Mouse (Mus musculus) monocyte, adult 59 days (primary cell): Measurements from ENCODE around the gene Klf1. TPM values are rescaled to one million over a fixed set of nuclear protein-coding genes. Genes with fewer than 3 reads are reported as not detected.

Experiments used
- total RNA-seq, 2 experiments: library from RNA; stranded (reverse); gene quantifications; one replicate each; pipeline ENCODE4 v1.2.4; 2023

The Klf1 gene
- total RNA-seq, result not detected

GRCm38 (mm10) chr8:84901752-84902151 is at the start of gene Klf1:
Gene Klf1, plus strand, starts transcription at chr8:84901928.

DNA sequence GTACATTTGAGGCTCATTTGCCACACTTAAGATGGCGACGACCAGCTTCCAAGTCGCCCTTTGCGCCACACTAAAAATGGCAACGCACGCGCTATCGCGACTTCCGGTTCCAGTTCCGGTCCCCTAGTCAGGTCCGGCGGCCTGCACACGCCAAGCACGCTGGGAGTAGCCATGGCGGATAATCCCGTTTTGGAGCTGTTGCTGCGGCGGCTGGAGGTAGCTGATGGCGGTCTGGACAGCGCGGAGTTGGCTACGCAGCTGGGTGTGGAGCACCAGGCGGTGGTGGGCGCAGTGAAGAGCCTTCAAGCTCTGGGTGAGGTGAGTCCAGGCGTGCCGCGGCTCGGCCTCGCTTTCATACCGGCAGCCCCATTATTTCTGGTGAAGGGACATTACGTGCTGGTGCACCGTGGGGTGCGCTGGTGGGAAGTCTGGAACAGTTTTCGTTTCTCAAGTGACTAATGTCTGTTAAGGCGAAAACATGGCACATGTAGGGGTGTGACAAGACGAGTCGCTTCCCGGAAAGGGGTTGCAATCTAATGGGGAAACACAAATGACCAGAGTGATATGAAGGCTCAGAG is 44.8 kb upstream of the Klf1 start, which contains the start of gene Farsa:
Gene Farsa, plus strand, starts transcription at position 126 of the 578 bp plus-strand sequence.

GRCm38 (mm10) chr8:84871376-84872308 is 30.1 kb upstream of the Klf1 start, which contains the start of gene Syce2:
Gene Syce2, plus strand, starts transcription at chr8:84872111.

GRCm38 (mm10) chr8:84893709-84894134 is 8.0 kb upstream of the Klf1 start, which contains the start of gene Gcdh:
Gene Gcdh, minus strand, starts transcription at chr8:84893921.

DNA sequence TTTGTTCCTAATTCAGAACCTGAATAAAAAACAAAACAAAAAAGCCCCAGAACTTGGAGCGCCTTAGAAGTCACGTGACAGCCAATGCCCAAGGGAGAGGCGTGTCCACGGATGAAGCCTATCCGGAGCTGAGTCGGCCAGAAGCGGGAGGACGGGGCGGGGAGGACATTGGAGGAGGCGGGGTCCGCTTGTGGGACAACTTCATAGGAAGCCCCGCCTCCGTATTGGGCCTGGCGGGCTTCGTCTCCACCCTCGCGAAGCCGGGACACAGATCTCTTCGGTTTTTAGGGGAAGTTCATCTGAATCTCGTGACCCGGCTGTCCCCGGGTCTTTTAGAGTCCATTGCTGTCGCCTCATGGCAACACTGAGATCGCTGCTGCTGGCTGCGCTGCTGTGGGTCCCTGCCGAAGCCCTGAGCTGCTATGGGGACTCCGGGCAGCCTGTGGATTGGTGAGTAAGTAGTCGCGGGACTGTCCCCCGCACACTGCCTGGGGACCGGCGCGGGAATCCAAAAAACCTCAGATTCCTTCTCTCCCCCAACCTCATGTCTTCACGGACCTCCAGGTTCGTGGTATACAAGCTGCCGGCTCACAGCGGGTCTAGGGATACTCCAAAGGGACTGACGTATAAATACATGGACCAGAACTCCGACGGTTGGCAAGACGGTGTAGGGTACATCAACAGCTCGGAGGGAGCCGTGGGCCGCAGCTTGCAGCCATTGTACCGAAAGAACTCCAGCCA is 6.9 kb downstream of the Klf1 start, which contains the start of gene Dnase2a:
Gene Dnase2a, plus strand, starts transcription at position 140 of the 741 bp plus-strand sequence.

GRCm38 (mm10) chr8:84936962-84937546 is 35.3 kb downstream of the Klf1 start, which contains the start of gene Mast1:
Gene Mast1, minus strand, starts transcription at chr8:84937359.

DNA sequence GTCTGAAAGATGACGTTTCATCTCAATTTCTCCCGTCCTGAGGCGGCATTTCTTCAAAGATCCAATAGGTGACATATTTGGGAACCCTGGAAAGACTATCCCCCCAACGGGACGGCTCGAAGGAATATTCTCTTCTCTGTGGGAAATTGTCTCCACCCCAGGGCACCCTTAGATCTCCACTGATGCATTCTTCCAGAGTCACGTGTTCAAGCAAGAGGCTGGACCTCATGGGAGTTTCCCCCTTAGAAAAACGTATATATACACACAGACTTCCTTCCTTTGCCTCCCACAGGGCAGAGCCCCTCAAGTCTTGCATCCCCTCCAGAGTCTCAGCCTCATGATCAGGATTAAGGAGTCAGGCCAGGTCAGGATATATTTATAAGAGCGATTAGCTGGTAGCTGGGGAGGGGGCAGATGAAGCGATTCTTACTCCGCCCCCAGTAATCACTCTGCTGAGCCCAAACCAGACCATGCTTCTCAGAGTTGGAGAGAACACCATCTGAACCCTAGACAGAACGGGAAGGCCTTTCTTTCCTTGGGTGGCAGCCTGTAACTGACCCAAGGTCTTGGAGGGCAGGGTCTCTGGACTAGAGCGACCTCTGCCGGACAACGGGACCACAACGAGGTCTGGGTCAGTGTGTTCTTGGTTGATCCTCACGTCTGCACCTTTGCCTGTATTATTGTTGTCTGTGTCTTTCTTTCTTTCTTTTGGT is 45.0 kb downstream of the Klf1 start, which contains the start of gene Rtbdn:
Gene Rtbdn, plus strand, starts transcription at position 464 of the 713 bp plus-strand sequence.

Other genes starting within 250 kb of the Klf1 start
- gene Ier2, start 239.1 kb upstream of the Klf1 start, total RNA-seq, result 100 to 1,000 TPM; 572 to 666 TPM
- 10 to 100 TPM; 60.9 to 69.0 TPM for gene Trmt1, start 215.6 kb upstream of the Klf1 start, total RNA-seq
- 10 to 100 TPM; 41.9 to 47.7 TPM for gene Nacc1, start 214.1 kb upstream of the Klf1 start, total RNA-seq
- gene Lyl1, start 200.5 kb upstream of the Klf1 start, total RNA-seq, result 100 to 1,000 TPM; 186 to 189 TPM
- gene G430095P16Rik, start 178.9 kb upstream of the Klf1 start, total RNA-seq, result 10 to 100 TPM; 16.5 to 21.5 TPM
- 10 to 100 TPM; 63.7 to 72.8 TPM for gene Nfix, start 101.6 kb upstream of the Klf1 start, total RNA-seq
- 1 to 10 TPM; 2.0 to 3.1 TPM for gene Dand5, start 79.1 kb upstream of the Klf1 start, total RNA-seq
- gene Gadd45gip1, start 70.4 kb upstream of the Klf1 start, total RNA-seq, result 10 to 100 TPM in 1 of 2 experiments, 1 to 10 TPM in 1; 8.9 to 10.1 TPM
- gene Rad23a, start 61.3 kb upstream of the Klf1 start, total RNA-seq, result 10 to 100 TPM; 52.4 to 52.7 TPM
- gene Calr, start 55.0 kb upstream of the Klf1 start, total RNA-seq, result 100 to 1,000 TPM; 632 to 634 TPM
- gene Farsa, start 44.9 kb upstream of the Klf1 start, total RNA-seq, result 10 to 100 TPM; 43.6 to 47.8 TPM
- gene Syce2, start 29.8 kb upstream of the Klf1 start, total RNA-seq, result 1 to 10 TPM; 4.1 to 5.1 TPM
- gene Gcdh, start 8.0 kb upstream of the Klf1 start, total RNA-seq, result 1 to 10 TPM; 7.1 to 9.3 TPM
- gene Dnase2a, start 6.6 kb downstream of the Klf1 start, total RNA-seq, result 10 to 100 TPM; 61.0 to 66.0 TPM
- gene Mast1, start 35.4 kb downstream of the Klf1 start, total RNA-seq, result under 1 TPM; 0.29 to 0.33 TPM
- not detected for gene Rtbdn, start 45.1 kb downstream of the Klf1 start, total RNA-seq
- not detected for gene Gm49661, start 67.5 kb downstream of the Klf1 start, total RNA-seq
- gene Prdx2, start 67.7 kb downstream of the Klf1 start, total RNA-seq, result 100 to 1,000 TPM; 104 to 107 TPM
- gene Rnaseh2a, start 67.8 kb downstream of the Klf1 start, total RNA-seq, result 10 to 100 TPM; 28.9 to 32.3 TPM
- 1,000 to 10,000 TPM; 1,590 to 1,695 TPM for gene Junb, start 76.8 kb downstream of the Klf1 start, total RNA-seq
- gene Hook2, start 88.7 kb downstream of the Klf1 start, total RNA-seq, result 1 to 10 TPM; 2.8 to 3.2 TPM
- not detected for gene Best2, start 112.6 kb downstream of the Klf1 start, total RNA-seq
- 10 to 100 TPM; 65.2 to 76.3 TPM for gene Asna1, start 123.4 kb downstream of the Klf1 start, total RNA-seq
- 100 to 1,000 TPM; 154 to 166 TPM for gene Trir, start 124.9 kb downstream of the Klf1 start, total RNA-seq
- 10 to 100 TPM; 37.3 to 54.7 TPM for gene Tnpo2, start 135.0 kb downstream of the Klf1 start, total RNA-seq
- gene Fbxw9, start 158.1 kb downstream of the Klf1 start, total RNA-seq, result 1 to 10 TPM; 4.2 to 6.3 TPM
- gene Gm5741, start 166.1 kb downstream of the Klf1 start, total RNA-seq, result not detected
- gene Dhps, start 169.8 kb downstream of the Klf1 start, total RNA-seq, result 10 to 100 TPM; 55.7 to 74.6 TPM
- 10 to 100 TPM; 53.5 to 54.8 TPM for gene Wdr83os, start 178.8 kb downstream of the Klf1 start, total RNA-seq
- gene Wdr83, start 179.4 kb downstream of the Klf1 start, total RNA-seq, result 10 to 100 TPM in 1 of 2 experiments, 1 to 10 TPM in 1; 8.9 to 14.2 TPM
- 100 to 1,000 TPM; 386 to 392 TPM for gene Man2b1, start 181.3 kb downstream of the Klf1 start, total RNA-seq
- gene Zfp791, start 221.2 kb downstream of the Klf1 start, total RNA-seq, result 1 to 10 TPM in 1 of 2 experiments, under 1 TPM in 1; 0.39 to 1.0 TPM
- not detected for gene Cks1brt, start 250.0 kb downstream of the Klf1 start, total RNA-seq